Mouse (Mus musculus) skeletal muscle tissue, adult 2 months (tissue): ENCODE data around the gene Tldc2.

Experiments used
- DNase-seq: peaks from one replicate; pipeline ENCODE4 v3.0.0-alpha.2; 2012; ENCODE audit warnings: low read depth, low spot score

Tldc2 gene

DNA sequence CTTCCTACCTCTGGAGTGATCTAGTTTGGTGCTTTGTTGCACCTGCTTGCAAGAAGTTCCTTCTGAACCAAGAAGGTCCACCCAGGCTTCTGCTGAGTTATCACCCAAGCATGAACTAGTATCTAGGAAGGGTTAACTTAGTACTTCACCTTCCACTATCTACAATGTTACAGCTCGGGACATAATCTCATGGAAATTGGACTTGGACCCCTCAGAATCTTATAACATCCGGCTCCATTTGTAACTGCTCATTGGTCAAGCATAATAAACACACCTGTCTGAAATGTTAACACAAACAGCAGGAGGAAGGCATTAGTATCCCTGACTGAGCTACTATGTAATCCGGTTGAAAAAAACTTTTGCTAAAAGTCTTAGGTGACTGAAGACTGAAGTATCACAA lies 40.5 kb downstream of the Tldc2 start:
- no peak for DNase-seq

- DNase-seq: no peak
Measured at GRCm38 (mm10) chr2:157128072-157128471, 41.2 kb downstream of the Tldc2 start.

DNA sequence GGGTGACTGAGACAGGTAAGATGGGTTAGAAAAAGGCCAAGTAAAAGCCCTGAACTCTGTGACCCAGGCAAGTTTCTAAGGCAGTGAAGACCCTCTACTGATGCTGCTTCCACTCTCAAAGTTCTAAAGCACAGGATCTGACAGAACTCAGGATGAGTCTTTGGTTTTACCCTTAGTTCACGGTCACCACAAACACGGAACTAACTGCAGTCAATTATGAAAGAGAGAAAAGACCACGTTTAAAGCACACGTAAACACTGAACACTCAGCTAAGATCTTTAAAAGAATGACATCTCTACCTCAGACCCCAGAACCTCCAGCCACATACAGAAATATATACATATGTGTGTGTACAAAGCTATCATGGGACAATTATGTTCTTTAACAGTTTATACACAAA lies 42.2 kb downstream of the Tldc2 start:
- DNase-seq: no peak

GRCm38 (mm10) chr2:157129601-157130164 lies 42.8 kb downstream of the Tldc2 start:
- no peak for DNase-seq

- DNase-seq: peak; percentile 36
Measured at GRCm38 (mm10) chr2:157130813-157131514, 44.1 kb downstream of the Tldc2 start.

GRCm38 (mm10) chr2:157132086-157132485 lies 45.2 kb downstream of the Tldc2 start:
- DNase-seq: no peak

DNA sequence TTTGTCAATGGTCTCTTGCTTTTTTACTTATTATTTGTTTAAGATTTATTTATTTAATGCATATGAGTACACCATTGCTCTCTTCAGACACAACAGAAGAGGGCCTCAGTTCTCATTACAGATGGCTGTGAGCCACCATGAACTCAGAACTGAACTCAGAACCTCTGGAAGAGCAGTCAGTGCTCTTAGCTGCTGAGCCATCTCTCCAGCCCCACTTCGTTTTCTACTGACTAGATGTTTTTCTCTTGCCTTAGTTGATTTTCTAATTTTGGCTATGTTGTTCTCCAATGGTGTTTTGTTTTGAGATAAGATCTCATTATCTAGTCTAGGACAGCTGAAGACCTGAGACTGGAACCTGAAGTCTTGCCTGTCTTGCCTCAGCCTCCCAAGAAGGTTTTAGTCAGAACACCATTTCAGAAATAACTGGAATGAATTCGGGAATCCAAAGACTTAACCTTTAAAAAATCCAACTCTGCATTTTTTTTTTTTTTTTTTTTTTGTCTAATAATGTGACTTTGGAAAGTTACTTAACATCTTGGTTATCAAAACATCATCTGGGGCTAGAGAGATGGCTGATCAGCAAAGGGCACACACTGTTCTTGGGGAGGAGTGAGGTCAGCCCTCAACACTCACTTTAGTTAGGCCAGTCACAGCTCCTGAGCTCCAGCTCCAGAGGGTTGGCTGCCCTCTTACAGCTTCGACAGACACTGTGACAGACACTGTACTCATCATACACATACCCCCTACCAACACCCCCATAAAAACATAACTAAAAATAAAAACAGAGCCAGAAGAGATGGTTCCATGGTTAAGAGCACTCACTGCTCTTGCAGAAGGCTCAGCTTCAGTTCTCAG lies 46.1 kb downstream of the Tldc2 start:
- DNase-seq: peak; percentile 57

DNA sequence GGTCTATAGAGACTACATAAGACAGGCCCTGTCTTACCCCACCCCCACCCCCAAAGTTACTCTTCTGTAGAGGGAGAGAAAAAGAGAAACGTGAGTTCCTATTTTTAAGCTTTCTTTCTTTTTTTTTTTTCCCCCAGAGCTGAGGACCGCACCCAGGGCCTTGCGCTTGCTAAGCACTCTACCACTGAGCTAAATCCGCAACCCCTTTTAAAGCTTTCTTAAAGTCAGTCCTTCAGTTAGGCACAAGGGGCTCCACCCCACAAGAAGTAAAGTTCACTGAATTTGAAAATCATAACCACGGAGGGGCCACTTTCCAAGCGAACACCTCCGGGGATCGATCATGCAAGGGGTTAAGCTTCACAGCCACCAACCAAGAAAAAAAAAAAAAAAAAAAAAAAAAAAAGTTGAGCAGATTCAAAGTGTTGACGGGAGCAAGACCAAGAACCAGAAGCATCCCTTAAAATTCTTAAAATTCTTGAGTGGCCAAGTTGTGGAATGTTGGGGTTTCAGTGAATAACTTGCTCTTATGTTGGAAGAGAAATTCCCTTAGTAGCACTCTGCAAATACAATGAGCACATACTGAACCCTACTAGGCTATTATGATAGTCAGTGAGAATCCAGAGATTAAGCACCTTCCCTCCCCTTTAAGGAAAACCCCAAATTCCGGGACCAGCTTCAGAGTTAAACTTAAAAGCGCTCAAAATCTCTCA lies 47.1 kb downstream of the Tldc2 start:
- DNase-seq: peak; percentile 30

GRCm38 (mm10) chr2:157134479-157134931 lies 47.6 kb downstream of the Tldc2 start:
- DNase-seq: no peak

- peak; percentile 97 for DNase-seq
Measured at GRCm38 (mm10) chr2:157135014-157135413, 48.2 kb downstream of the Tldc2 start, which contains the start of gene Samhd1. Samhd1 (minus strand) TSS chr2:157135265.

DNA sequence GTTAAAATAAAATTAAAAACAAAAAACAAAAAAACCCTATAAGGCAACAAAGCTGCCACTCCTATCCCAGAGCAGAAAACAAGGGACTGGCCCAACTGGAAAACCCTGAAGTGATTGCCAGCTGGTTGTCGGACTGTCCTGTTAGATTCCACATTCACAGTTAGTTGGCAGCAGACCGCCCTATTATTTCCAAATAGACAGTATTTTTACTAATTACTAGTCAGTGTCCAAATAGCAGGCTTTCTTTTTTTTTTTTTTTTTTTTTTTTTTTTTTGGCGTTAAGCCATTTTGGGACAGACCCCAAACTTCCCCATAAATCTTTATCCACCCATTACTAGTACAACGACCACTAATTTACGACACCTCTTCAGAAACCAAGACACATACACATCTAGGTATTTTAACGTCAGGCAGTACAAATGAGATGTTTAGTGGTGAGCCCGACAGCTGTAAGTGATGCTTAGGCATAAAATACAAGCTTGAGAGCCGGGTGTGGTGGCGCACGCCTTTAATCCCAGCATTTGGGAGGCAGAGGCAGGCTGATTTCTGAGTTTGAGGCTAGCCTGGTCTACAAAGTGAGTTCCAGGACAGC lies 48.8 kb downstream of the Tldc2 start:
- DNase-seq: no peak

GRCm38 (mm10) chr2:157136176-157136575 lies 49.3 kb downstream of the Tldc2 start:
- no peak for DNase-seq

DNA sequence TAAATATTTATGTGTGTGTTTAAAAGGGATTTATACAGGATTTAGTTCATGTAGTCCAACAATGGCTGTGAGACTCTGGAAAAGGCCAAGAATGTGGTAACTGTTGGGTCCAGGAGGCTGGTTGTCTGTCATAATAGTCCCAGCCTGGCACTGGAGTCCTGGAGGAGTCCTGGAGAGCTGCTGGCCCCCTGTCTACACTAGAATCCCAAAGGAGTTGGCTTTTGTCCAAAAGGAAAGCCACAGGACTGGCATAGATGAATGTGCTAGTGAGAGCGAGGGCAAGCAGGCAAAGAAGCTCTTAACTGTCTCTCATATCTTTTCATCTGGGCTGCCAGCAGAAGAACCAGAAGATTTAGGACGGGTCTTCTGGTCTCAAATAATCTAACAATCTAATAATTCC lies 49.8 kb downstream of the Tldc2 start:
- DNase-seq: peak; percentile 30

DNA sequence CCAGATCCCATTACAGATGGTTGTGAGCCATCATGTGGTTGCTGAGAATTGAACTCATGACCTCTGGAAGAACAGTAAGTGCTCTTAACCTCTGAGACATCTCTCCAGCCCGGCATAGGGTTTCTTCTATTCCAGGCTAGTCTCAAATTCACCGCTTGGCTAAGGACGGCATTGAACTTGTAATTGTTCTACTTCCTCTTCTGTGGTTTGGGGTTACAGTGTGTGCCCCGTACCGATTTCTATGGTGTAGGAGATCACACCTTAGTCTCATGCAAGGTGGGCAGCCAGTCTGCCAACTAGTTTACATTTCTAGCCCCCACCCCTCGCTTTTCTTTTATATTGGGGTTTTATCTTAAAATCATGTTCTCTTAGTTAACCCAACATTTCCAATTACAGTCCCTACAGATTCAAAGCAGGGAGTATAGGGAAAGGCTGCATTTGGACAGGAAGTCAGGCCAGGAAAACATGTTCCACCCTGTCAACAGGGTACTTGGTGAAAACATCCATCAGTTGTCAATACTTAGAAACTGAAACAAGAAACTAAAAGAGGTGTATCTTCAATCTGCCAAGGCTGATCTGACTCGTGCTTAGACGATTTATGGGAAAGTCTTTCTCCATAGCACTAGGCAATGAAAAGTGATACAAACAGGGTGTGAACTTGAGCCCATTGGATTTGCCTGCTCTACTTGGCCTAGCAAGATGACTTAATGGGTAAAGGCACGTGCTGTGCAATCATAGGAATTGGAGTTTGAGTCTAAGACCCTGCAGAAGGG lies 51.3 kb downstream of the Tldc2 start:
- DNase-seq: no peak

DNA sequence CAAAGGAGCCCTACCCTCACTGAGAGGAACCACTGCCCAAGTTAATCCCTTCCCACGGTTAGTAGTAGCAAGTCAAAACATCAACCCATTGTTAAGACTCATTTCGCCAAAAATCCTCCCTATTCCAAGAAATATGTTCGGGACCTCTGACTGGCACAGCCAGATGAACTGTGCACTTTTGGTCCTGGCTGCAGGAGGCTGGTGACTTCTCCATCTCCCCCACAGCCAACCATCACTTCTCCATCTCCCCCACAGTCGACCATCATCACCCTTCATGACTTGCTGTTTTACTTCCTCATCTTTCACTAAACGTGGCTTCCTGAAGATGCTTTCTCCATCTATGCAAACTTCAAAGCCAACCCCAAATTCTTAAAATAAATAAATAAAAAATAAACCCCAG lies 52.0 kb downstream of the Tldc2 start:
- DNase-seq: no peak

DNA sequence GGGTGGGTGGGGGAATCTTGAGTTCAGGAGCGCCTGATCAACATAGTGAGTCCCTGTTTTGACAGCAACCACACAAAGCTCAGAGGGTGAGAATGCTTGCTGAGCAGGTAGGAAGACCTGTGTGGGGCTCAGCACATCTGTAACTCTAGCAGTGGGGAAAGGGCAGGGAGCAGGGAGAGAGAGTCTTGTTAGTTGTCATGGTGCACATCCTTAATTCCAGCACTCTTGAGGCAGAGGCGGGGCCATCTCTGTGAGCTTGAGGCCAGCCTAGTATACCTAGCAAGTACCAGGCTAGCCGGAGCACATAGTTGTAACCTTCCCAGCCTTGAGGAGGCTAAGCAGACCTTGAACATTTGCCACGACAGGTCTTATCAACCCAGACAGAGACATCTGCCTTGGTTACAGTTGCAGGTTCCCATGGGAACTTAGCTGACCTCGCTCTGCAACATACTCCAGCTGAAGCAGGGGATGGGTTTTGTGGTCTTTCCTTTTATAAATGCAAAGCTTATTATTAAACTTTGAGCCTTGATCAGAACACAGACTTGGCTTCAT lies 52.5 kb downstream of the Tldc2 start:
- DNase-seq: no peak

- DNase-seq: no peak
Measured at GRCm38 (mm10) chr2:157141962-157142361, 55.1 kb downstream of the Tldc2 start.

- no peak for DNase-seq
Measured at GRCm38 (mm10) chr2:157144132-157144531, 57.3 kb downstream of the Tldc2 start.

DNA sequence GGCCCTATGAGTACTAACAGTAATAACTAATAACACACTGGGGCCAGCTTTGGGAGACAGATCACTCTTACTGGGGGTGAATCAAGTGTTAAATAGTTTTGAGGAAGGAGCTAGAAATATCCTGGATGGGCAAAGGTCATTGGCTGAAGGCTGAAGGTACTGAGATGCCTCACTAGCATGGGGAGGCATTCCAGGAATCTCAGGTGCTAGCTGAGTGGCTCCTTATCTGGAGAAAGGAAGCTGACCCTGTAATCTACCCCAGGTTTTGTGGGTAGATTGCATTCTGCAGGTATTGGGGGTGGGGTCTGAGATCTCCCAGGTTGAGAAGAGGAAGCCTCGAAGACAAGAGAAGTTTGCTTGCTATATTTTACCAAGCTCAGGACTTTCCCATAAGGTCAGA lies 58.3 kb downstream of the Tldc2 start:
- no peak for DNase-seq
